In genomic region chr10:128518833-128519232, GRCm38 (mm10) we compare ENCODE assay signal across 1 mouse cellular context.
TF ChIP-seq lines count a peak whose summit lies in the region.

No protein-coding gene starts in this region.

TF ChIP-seq in C2C12, 6 proteins besides CTCF, POLR2A, EP300 and RAD21 (continued from another document):
- TF ChIP-seq MYOD1 (IDR thresholded peaks at IDR 0.05; ENCODE audit: control insufficient read depth, insufficient read length, low read depth) (no peak), CEBPB (IDR thresholded peaks at IDR 0.05; ENCODE audit: low read depth) (no peak), MYOG (IDR thresholded peaks at IDR 0.05; ENCODE audit: control insufficient read depth, extremely low read depth, insufficient read length) (no peak), USF1 (IDR thresholded peaks at IDR 0.05; ENCODE audit: low read depth) (no peak)
TF ChIP-seq in C2C12: peak in this region for 0.
